24 mouse cellular contexts compared by ENCODE assay signal in genomic region chr2:50147308-50147707, GRCm38 (mm10).
A peak's percentile ranks its signal among the peaks of the same experiment; 100 is the strongest.
DNase-seq lines count a peak whose midpoint lies in the region; ATAC-seq lines count a peak whose summit lies in the region.
"Had no signal": no experiment of that assay in that cellular context is flagged by ENCODE, and none has a peak within 500 bp of the region (broad histone marks: within the 10 kb centered on the region; RNA-seq: fewer than 3 reads in every experiment).

No protein-coding gene starts in this region.

- H3K27ac ChIP-seq in limb, embryonic 12.5 days, result 0 out of 2 replicates have a peak overlapping the region, but pooled peaks have one; percentile 45
- H3K27ac ChIP-seq: embryonic facial prominence, embryonic 12.5 days; forebrain, embryonic 12.5 days; hindbrain, embryonic 14.5 days; midbrain, embryonic 13.5 days had no signal

- WGBS in limb, embryonic 12.5 days, result 51% methylated on average over 9 of the region's 9 CpGs

- no peaks in the 10 kb centered on the region for H3K9me3 ChIP-seq in limb, embryonic 12.5 days
- H3K9me3 ChIP-seq: embryonic facial prominence, embryonic 12.5 days; forebrain, embryonic 12.5 days; midbrain, embryonic 13.5 days had no signal

- H3K4me1 ChIP-seq in limb, embryonic 12.5 days (replicated peaks), result peaks cover 19% of the 10 kb centered on the region
- H3K4me1 ChIP-seq: forebrain, embryonic 12.5 days had no signal

- no peak overlapping the region for H3K4me3 ChIP-seq in limb, embryonic 12.5 days (replicated peaks)
- H3K4me3 ChIP-seq: embryonic facial prominence, embryonic 12.5 days; forebrain, embryonic 12.5 days; midbrain, embryonic 13.5 days had no signal

- intact Hi-C loops in heart, postnatal 10 days (cut with DNase I), result no loop called here
- intact Hi-C loops in gastrocnemius, postnatal 14 days (cut with DNase I; ENCODE audit: low total_unique reads), result no loop called here

- DNase-seq in heart, adult 11 months, result peak; percentile 34
- DNase-seq in heart, postnatal 10 days, result no peak
- peak; percentile 24 for DNase-seq in forelimb bud, embryonic 11.5 days (ENCODE audit: low read depth, low spot score)
- DNase-seq in gastrocnemius, postnatal 14 days, result no peak
- DNase-seq: adrenal gland, postnatal 25 days; B cell, adult 2 months; cerebellum, adult 18-20 months; cerebellum, postnatal 14 days; gastrocnemius, postnatal 10 days; heart, adult 18-20 months; heart, postnatal 4 days; kidney, postnatal 25 days; lung, postnatal 4 days; thymus, adult 2 months; thymus, postnatal 4 days had no signal

- H3K36me3 ChIP-seq in limb, embryonic 12.5 days, result no peaks in the 10 kb centered on the region
- H3K36me3 ChIP-seq: embryonic facial prominence, embryonic 12.5 days; forebrain, embryonic 12.5 days; midbrain, embryonic 13.5 days had no signal

- H3K27me3 ChIP-seq in limb, embryonic 12.5 days, result no peaks in the 10 kb centered on the region
- H3K27me3 ChIP-seq: embryonic facial prominence, embryonic 12.5 days; forebrain, embryonic 12.5 days; midbrain, embryonic 13.5 days had no signal

- H3K4me2 ChIP-seq in limb, embryonic 12.5 days, result no peak overlapping the region
- H3K4me2 ChIP-seq: embryonic facial prominence, embryonic 12.5 days; forebrain, embryonic 12.5 days; heart, embryonic 11.5 days; hindbrain, embryonic 14.5 days; liver, embryonic 11.5 days; midbrain, embryonic 13.5 days had no signal

- no peak for ATAC-seq in limb, embryonic 12.5 days (ENCODE audit: insufficient number of reproducible peaks, insufficient read depth, low FRiP score, low TSS enrichment, low read depth)
- no peak for ATAC-seq in erythroid progenitor cell, adult 5-6 weeks (replicated peaks; ENCODE audit: low FRiP score, poor library complexity, severe bottlenecking)
- ATAC-seq: intestine, postnatal 0 days; midbrain, embryonic 13.5 days had no signal

- H3K9ac ChIP-seq in limb, embryonic 12.5 days (replicated peaks), result no peak overlapping the region
- H3K9ac ChIP-seq: embryonic facial prominence, embryonic 12.5 days; forebrain, embryonic 12.5 days; hindbrain, embryonic 14.5 days; midbrain, embryonic 13.5 days had no signal

Comparison
In these comparisons a context has a peak if more than half of its experiments do, and no peak if none do; other contexts are left out.
1. DNase-seq: peak in heart, adult 11 months (single experiment) and forelimb bud, embryonic 11.5 days (single experiment); none in heart, postnatal 10 days (0 of 2) and gastrocnemius, postnatal 14 days (single experiment).